Mouse (Mus musculus): Measurements from ENCODE around the gene Cdc34. TPM values are rescaled to one million over a fixed set of nuclear protein-coding genes. Genes with fewer than 3 reads are reported as not detected.

Gene Cdc34
- 10 to 100 TPM; 13.0 to 60.5 (median 36.9) TPM for total RNA-seq (2018; cell fraction: chromatin; rRNA removed)
- total RNA-seq (2018; cell fraction: cytosol; rRNA removed), result 100 to 1,000 TPM in 15 of 26 experiments, 10 to 100 TPM in 11; 63.5 to 144 (median 105) TPM
- total RNA-seq (2018; cell fraction: nucleus; rRNA removed), result 10 to 100 TPM; 20.0 to 78.1 (median 41.8) TPM
- polyA plus RNA-seq (2018), result 78.9 to 136 TPM (median 128 TPM) in 3 replicates

GRCm38 (mm10) chr10:79681591-79682245 is at the start of gene Cdc34:
Gene Cdc34, plus strand, starts transcription at chr10:79682195.
- Histone ChIP-seq H3K27ac (peak within 1 kb of the TSS; percentile 77), H3K36me3 (ENCODE audit: inconsistent target) (peaks cover 22% of the 10 kb centered on the region), H3K79me2 (ENCODE audit: inconsistent target) (peaks cover 45% of the 10 kb centered on the region), H3K4me3 (ENCODE audit: inconsistent target) (peak within 1 kb of the TSS; percentile 99)
- WGBS (ENCODE audit: missing documents), result under 1% methylated on average over 79 of the region's 84 CpGs

- Histone ChIP-seq H3K4me3 (ENCODE audit: inconsistent target) (no peak overlapping the region), H3K27ac (peak overlapping the region; percentile 61), H3K79me2 (ENCODE audit: inconsistent target) (no peaks in the 10 kb centered on the region), H3K36me3 (ENCODE audit: inconsistent target) (no peaks in the 10 kb centered on the region)
- WGBS (ENCODE audit: missing documents), result 57% methylated on average over 17 of the region's 17 CpGs
These were observed 48.8 kb upstream of the Cdc34 start for GRCm38 (mm10) chr10:79633006-79633777.

GRCm38 (mm10) chr10:79636287-79636686 is 45.7 kb upstream of the Cdc34 start:
- WGBS (ENCODE audit: missing documents), result 90% methylated on average over 8 of the region's 8 CpGs
- no peaks in the 10 kb centered on the region for H3K79me2 ChIP-seq (ENCODE audit: inconsistent target)
- H3K27ac ChIP-seq, result no peak overlapping the region
- no peaks in the 10 kb centered on the region for H3K36me3 ChIP-seq (ENCODE audit: inconsistent target)
- no peak overlapping the region for H3K4me3 ChIP-seq (ENCODE audit: inconsistent target)

GRCm38 (mm10) chr10:79637128-79638110 is 44.6 kb upstream of the Cdc34 start, which contains the start of gene Shc2:
Gene Shc2, minus strand, starts transcription at chr10:79637918.
- 2% methylated on average over 98 of the region's 116 CpGs for WGBS (ENCODE audit: missing documents)
- Histone ChIP-seq H3K36me3 (ENCODE audit: inconsistent target) (no peaks in the 10 kb centered on the region), H3K79me2 (ENCODE audit: inconsistent target) (no peaks in the 10 kb centered on the region), H3K4me3 (ENCODE audit: inconsistent target) (no peak within 1 kb of the TSS), H3K27ac (no peak within 1 kb of the TSS)

GRCm38 (mm10) chr10:79638486-79639204 is 43.4 kb upstream of the Cdc34 start:
- H3K27ac ChIP-seq, result no peak overlapping the region
- no peaks in the 10 kb centered on the region for H3K79me2 ChIP-seq (ENCODE audit: inconsistent target)
- H3K36me3 ChIP-seq (ENCODE audit: inconsistent target), result no peaks in the 10 kb centered on the region
- no peak overlapping the region for H3K4me3 ChIP-seq (ENCODE audit: inconsistent target)
- 25% methylated on average over 19 of the region's 23 CpGs for WGBS (ENCODE audit: missing documents)

GRCm38 (mm10) chr10:79645711-79646110 is 36.3 kb upstream of the Cdc34 start, which contains the start of gene Odf3l2:
Gene Odf3l2, minus strand, starts transcription at chr10:79645738.
- H3K4me3 ChIP-seq (ENCODE audit: inconsistent target), result no peak within 1 kb of the TSS
- 82% methylated on average over 8 of the region's 8 CpGs for WGBS (ENCODE audit: missing documents)
- no peaks in the 10 kb centered on the region for H3K36me3 ChIP-seq (ENCODE audit: inconsistent target)
- no peak within 1 kb of the TSS for H3K27ac ChIP-seq
- no peaks in the 10 kb centered on the region for H3K79me2 ChIP-seq (ENCODE audit: inconsistent target)

GRCm38 (mm10) chr10:79649070-79649751 is 32.8 kb upstream of the Cdc34 start:
- no peaks in the 10 kb centered on the region for H3K36me3 ChIP-seq (ENCODE audit: inconsistent target)
- no peaks in the 10 kb centered on the region for H3K79me2 ChIP-seq (ENCODE audit: inconsistent target)
- H3K4me3 ChIP-seq (ENCODE audit: inconsistent target), result no peak overlapping the region
- H3K27ac ChIP-seq, result no peak overlapping the region
- WGBS (ENCODE audit: missing documents), result 28% methylated on average over 7 of the region's 7 CpGs

GRCm38 (mm10) chr10:79652789-79653188 is 29.2 kb upstream of the Cdc34 start:
- H3K36me3 ChIP-seq (ENCODE audit: inconsistent target), result no peaks in the 10 kb centered on the region
- H3K4me3 ChIP-seq (ENCODE audit: inconsistent target), result no peak overlapping the region
- WGBS (ENCODE audit: missing documents), result 78% methylated on average over 7 of the region's 7 CpGs
- H3K27ac ChIP-seq, result no peak overlapping the region
- H3K79me2 ChIP-seq (ENCODE audit: inconsistent target), result no peaks in the 10 kb centered on the region

GRCm38 (mm10) chr10:79654946-79655395 is 27.0 kb upstream of the Cdc34 start:
- H3K27ac ChIP-seq, result no peak overlapping the region
- no peaks in the 10 kb centered on the region for H3K79me2 ChIP-seq (ENCODE audit: inconsistent target)
- H3K4me3 ChIP-seq (ENCODE audit: inconsistent target), result no peak overlapping the region
- no peaks in the 10 kb centered on the region for H3K36me3 ChIP-seq (ENCODE audit: inconsistent target)
- 70% methylated on average over 1 of the region's 1 CpGs for WGBS (ENCODE audit: missing documents)

- 35% methylated on average over 4 of the region's 4 CpGs for WGBS (ENCODE audit: missing documents)
- H3K79me2 ChIP-seq (ENCODE audit: inconsistent target), result no peaks in the 10 kb centered on the region
- no peak overlapping the region for H3K27ac ChIP-seq
- H3K4me3 ChIP-seq (ENCODE audit: inconsistent target), result no peak overlapping the region
- no peaks in the 10 kb centered on the region for H3K36me3 ChIP-seq (ENCODE audit: inconsistent target)
These were observed 23.2 kb upstream of the Cdc34 start for GRCm38 (mm10) chr10:79658829-79659228.

GRCm38 (mm10) chr10:79660298-79660697 is 21.7 kb upstream of the Cdc34 start:
- Histone ChIP-seq H3K79me2 (ENCODE audit: inconsistent target) (no peaks in the 10 kb centered on the region), H3K36me3 (ENCODE audit: inconsistent target) (no peaks in the 10 kb centered on the region), H3K4me3 (ENCODE audit: inconsistent target) (no peak overlapping the region), H3K27ac (no peak overlapping the region)
- WGBS (ENCODE audit: missing documents), result 94% methylated on average over 2 of the region's 2 CpGs

GRCm38 (mm10) chr10:79661861-79662260 is 20.1 kb upstream of the Cdc34 start:
- no peak overlapping the region for H3K27ac ChIP-seq
- WGBS (ENCODE audit: missing documents), result 33% methylated on average over 2 of the region's 3 CpGs
- H3K79me2 ChIP-seq (ENCODE audit: inconsistent target), result no peaks in the 10 kb centered on the region
- H3K4me3 ChIP-seq (ENCODE audit: inconsistent target), result no peak overlapping the region
- H3K36me3 ChIP-seq (ENCODE audit: inconsistent target), result no peaks in the 10 kb centered on the region

- no peaks in the 10 kb centered on the region for H3K79me2 ChIP-seq (ENCODE audit: inconsistent target)
- H3K27ac ChIP-seq, result no peak within 1 kb of the TSS
- WGBS (ENCODE audit: missing documents), result 29% methylated on average over 13 of the region's 13 CpGs
- H3K36me3 ChIP-seq (ENCODE audit: inconsistent target), result no peaks in the 10 kb centered on the region
- no peak within 1 kb of the TSS for H3K4me3 ChIP-seq (ENCODE audit: inconsistent target)
These were observed 17.8 kb upstream of the Cdc34 start, which contains the start of gene Madcam1 for GRCm38 (mm10) chr10:79664131-79664665. Gene Madcam1, plus strand, starts transcription at chr10:79664559.
